Mouse (Mus musculus) stomach, embryonic 16.5 days (tissue): ENCODE data around the gene C1rl. TPM values are rescaled to one million over a fixed set of nuclear protein-coding genes. Genes with fewer than 3 reads are reported as not detected.
"Not testable (repeated sequence)": the region's sequence is repeated elsewhere in the genome, so short reads cannot be mapped to it uniquely, and the experiment has no call there.

ENCODE experiments used
- ATAC-seq: fragments of 200-750 bp; cut with Nextera tagmentation; 2 replicates; pipeline ENCODE4 v1.8.0; 2017; ENCODE audit warnings: moderate number of reproducible peaks, moderate TSS enrichment; ENCODE audit not compliant: insufficient read depth, low FRiP score
- H3K27ac ChIP-seq: fragments of 300-500 bp; sonication (generic); 2 replicates; pipeline ENCODE4 v1.5.1; 2014; ENCODE audit warnings: low read length
- H3K27me3 ChIP-seq: fragments of 300-500 bp; sonication (generic); 2 replicates; pipeline ENCODE4 v1.6.1; 2014; ENCODE audit warnings: low read length, control low read depth, mixed read lengths; ENCODE audit not compliant: control insufficient read depth, insufficient read depth
- H3K36me3 ChIP-seq: fragments of 300-500 bp; sonication (generic); 2 replicates; pipeline ENCODE4 v1.6.1; 2014; ENCODE audit warnings: low read length; ENCODE audit not compliant: control insufficient read depth, insufficient read depth
- H3K4me1 ChIP-seq: fragments of 300-500 bp; sonication (generic); 2 replicates; pipeline ENCODE4 v1.6.1; 2014; ENCODE audit warnings: low read length, control low read depth, mixed read lengths; ENCODE audit not compliant: control insufficient read depth, insufficient read depth
- H3K4me2 ChIP-seq: fragments of 300-500 bp; sonication (generic); 2 replicates; pipeline ENCODE4 v1.6.1; 2014; ENCODE audit warnings: low read depth, low read length, mixed read lengths
- H3K4me3 ChIP-seq: fragments of 300-500 bp; sonication (generic); replicated peaks from 2 replicates; pipeline ENCODE4 v1.5.1; 2014; ENCODE audit warnings: mild to moderate bottlenecking, low read length
- H3K9ac ChIP-seq: fragments of 300-500 bp; sonication (generic); 2 replicates; pipeline ENCODE4 v1.6.1; 2014; ENCODE audit warnings: low read length
- H3K9me3 ChIP-seq: fragments of 300-500 bp; sonication (generic); replicated peaks from 2 replicates; pipeline ENCODE4 v1.6.1; 2016; ENCODE audit warnings: low read length, control low read depth; ENCODE audit not compliant: control insufficient read depth
- WGBS: fragments of 180-500 bp; shearing (Covaris S2); extraction: QIAGEN DNeasy Blood & Tissue Kit; methylation state at CpG from one replicate; pipeline ENCODE4 v1.1.7; 2014; 5-methylcytosine and 5-hydroxymethylcytosine counted together
- polyA plus RNA-seq: library from polyadenylated mRNA; unstranded; fragments of >200 nt; fragmentation: Nextera tagmentation; extraction: Ambion mirVana; gene quantifications from 2 replicates; pipeline ENCODE4 v1.2.1, GENCODE M21; 2015

C1rl gene
- polyA plus RNA-seq, 1 experiment from 2014 or later = 1.7 TPM

DNA sequence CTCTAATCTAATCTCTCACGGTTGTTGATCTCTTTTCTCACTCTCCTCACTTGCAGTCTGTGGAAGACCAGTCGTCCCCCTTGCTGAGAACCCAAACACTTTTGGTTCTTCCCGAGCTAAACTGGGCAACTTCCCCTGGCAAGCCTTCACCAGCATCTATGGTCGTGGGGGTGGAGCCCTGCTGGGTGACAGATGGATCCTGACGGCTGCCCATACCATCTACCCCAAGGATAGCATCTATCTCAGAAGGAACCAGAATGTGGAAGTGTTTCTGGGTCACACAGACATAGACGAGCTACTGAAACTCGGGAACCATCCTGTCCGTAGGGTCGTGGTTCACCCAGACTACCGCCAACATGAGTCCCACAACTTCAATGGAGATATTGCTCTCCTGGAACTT lies 15.4 kb downstream of the C1rl start:
- H3K27ac ChIP-seq = no peak overlapping the region
- no peak overlapping the region for H3K9ac ChIP-seq
- H3K9me3 ChIP-seq = no peaks in the 10 kb centered on the region
- H3K4me1 ChIP-seq = no peaks in the 10 kb centered on the region
- no peak overlapping the region for H3K4me3 ChIP-seq
- WGBS = 79% methylated on average over 10 of the region's 10 CpGs
- no peaks in the 10 kb centered on the region for H3K36me3 ChIP-seq
- H3K4me2 ChIP-seq = no peak overlapping the region
- no peaks in the 10 kb centered on the region for H3K27me3 ChIP-seq
- no peak for ATAC-seq

DNA sequence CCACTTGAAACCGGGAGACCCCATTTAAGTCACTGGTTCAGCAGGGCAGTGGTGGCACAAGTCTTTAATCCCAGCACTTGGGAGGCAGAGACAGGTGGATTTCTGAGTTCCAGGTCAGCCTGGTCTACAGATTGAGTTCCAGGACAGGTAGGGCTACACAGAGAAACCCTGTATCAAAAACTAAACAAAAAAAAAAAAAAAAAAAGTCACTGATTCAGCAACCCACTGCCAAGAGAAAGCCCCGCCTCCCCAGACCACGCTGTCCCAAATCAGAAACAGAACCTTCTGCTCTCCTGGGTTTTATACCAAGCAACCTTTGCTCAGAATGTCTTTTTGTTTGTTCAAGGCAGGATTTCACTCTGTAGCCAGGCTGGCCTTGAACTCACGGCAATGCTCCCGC lies 16.3 kb downstream of the C1rl start:
- ATAC-seq, H3K36me3 ChIP-seq, H3K9me3 ChIP-seq, H3K27ac ChIP-seq, H3K4me2 ChIP-seq, H3K9ac ChIP-seq, H3K4me1 ChIP-seq, H3K27me3 ChIP-seq, H3K4me3 ChIP-seq: not testable (repeated sequence)
- WGBS = 85% methylated on average over 5 of the region's 5 CpGs

DNA sequence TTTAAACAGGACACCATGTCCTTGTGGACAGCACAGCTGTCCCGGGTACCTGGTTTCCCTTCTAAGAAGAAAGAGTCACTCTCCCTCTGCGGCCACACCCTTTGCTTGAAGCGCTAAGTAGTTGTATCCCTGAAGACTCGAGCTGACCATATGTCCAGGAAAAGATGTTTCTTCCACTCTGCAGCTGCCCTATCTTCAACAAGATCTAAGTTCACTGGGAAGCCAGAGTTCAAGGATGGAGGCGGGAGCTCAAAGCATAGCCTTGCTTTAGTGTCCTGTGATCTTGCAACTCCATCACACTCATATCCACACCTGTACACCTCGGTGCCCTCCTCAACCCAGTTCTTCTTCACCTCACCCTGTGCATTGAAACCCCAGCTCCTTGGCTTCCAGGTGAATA lies 19.0 kb downstream of the C1rl start:
- Histone ChIP-seq H3K4me1 (no peaks in the 10 kb centered on the region), H3K4me3 (no peak overlapping the region), H3K27ac (no peak overlapping the region), H3K9ac (no peak overlapping the region), H3K4me2 (no peak overlapping the region), H3K9me3 (no peaks in the 10 kb centered on the region), H3K27me3 (no peaks in the 10 kb centered on the region), H3K36me3 (no peaks in the 10 kb centered on the region)
- no peak for ATAC-seq
- WGBS = 59% methylated on average over 6 of the region's 6 CpGs

DNA sequence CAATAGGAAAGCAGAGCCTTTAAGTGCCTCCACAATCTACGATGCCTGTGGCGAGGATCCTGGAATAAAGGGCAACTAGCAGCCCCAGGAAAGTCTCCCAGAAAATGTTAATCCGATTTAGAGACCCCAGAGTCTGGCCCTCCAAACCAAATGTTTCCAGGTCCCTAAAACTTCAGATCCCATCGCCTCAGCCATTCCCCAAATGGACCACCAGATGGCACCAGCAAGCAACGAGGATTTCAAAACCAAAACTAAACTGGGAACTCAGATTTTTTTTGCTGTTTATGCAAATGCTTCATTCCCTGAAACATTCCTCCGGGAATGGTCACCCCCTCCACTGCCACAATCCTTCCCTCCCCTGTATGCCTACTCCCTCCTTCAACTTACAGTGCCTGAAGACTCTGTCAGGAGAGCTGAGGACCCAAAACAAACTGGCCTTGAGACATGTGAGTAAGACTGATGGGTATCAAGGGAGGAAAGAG lies 19.5 kb downstream of the C1rl start, which contains the start of gene C1ra:
C1ra (plus strand) TSS at position 51 of the 482 bp plus-strand sequence.
- no peak for ATAC-seq

DNA sequence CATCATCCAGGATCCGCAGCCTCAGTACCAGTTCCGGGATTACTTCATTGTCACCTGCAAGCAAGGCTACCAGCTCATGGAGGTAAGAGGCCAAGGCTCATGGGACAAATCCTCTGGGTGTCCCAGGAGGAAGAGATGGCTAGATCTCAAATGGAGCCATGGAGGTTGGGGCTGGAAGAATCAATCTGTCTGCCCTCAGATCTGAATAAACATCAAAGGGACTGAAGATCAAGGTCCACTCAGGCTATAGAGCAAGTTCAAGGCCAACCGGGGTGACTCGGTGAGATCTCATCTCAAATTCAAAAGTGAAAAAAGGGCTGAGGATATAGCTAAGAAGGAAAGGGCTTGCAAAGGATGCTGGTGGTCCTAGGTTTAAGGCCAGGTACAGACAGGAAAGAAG lies 24.8 kb downstream of the C1rl start:
- ATAC-seq, H3K27me3 ChIP-seq, H3K4me3 ChIP-seq, H3K4me2 ChIP-seq, H3K36me3 ChIP-seq, H3K9me3 ChIP-seq, H3K4me1 ChIP-seq, H3K9ac ChIP-seq, H3K27ac ChIP-seq: not testable (repeated sequence)
- WGBS = 95% methylated on average over 4 of the region's 4 CpGs

More for the DNA sequence above, 19.5 kb downstream of the C1rl start, which contains the start of gene C1ra:
- Histone ChIP-seq H3K4me2 (peak within 1 kb of the TSS; percentile 62), H3K9ac (peak within 1 kb of the TSS; percentile 66), H3K9me3 (no peaks in the 10 kb centered on the region), H3K4me1 (no peaks in the 10 kb centered on the region), H3K27ac (no peak within 1 kb of the TSS), H3K27me3 (no peaks in the 10 kb centered on the region), H3K4me3 (peak within 1 kb of the TSS; percentile 38), H3K36me3 (no peaks in the 10 kb centered on the region)
- WGBS = 6% methylated on average over 6 of the region's 6 CpGs

DNA sequence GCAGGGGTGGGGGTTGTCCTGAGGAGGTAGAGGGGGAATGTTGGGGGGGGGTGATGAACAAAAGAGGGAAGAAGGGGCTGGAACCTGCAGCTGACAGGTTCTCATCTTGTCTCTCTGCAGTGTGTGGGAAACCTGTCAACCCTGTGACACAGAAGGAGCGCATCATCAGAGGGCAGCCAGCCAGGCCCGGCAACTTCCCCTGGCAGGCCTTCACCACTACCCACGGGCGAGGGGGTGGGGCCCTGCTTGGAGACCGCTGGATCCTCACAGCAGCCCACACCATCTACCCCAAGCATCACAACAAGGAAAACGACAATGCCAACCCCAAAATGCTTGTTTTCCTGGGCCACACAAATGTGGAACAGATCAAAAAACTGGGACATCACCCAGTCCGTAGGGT lies 29.2 kb downstream of the C1rl start:
- not testable (repeated sequence) for H3K4me1 ChIP-seq, H3K4me2 ChIP-seq, H3K9me3 ChIP-seq, H3K36me3 ChIP-seq, H3K9ac ChIP-seq, ATAC-seq, H3K27ac ChIP-seq, H3K27me3 ChIP-seq, H3K4me3 ChIP-seq
- WGBS = 77% methylated on average over 7 of the region's 7 CpGs

DNA sequence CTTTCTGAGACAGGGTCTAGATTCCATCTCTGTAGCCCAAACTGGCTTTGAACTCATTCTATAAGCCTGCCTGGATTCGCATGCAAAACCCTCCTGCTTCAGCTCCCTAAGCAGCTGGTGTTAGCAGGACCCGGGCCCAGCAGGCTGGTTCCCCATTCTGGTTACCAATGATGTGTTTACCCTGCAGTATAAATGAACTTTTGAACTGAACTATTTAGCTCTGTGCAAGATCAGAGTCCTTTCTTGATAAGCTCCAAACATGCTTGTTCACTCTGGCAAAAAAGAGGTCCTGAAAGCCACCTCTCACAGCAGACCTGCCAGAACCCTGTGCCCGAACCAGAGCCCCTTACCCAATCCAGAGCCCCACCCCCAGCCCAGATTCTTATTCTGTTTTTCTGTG lies 35.0 kb downstream of the C1rl start:
- H3K9ac ChIP-seq = no peak overlapping the region
- no peak overlapping the region for H3K27ac ChIP-seq
- no peaks in the 10 kb centered on the region for H3K36me3 ChIP-seq
- H3K4me1 ChIP-seq = no peaks in the 10 kb centered on the region
- no peak overlapping the region for H3K4me3 ChIP-seq
- no peak for ATAC-seq
- 51% methylated on average over 3 of the region's 3 CpGs for WGBS
- H3K27me3 ChIP-seq = no peaks in the 10 kb centered on the region
- no peaks in the 10 kb centered on the region for H3K9me3 ChIP-seq
- H3K4me2 ChIP-seq = no peak overlapping the region

DNA sequence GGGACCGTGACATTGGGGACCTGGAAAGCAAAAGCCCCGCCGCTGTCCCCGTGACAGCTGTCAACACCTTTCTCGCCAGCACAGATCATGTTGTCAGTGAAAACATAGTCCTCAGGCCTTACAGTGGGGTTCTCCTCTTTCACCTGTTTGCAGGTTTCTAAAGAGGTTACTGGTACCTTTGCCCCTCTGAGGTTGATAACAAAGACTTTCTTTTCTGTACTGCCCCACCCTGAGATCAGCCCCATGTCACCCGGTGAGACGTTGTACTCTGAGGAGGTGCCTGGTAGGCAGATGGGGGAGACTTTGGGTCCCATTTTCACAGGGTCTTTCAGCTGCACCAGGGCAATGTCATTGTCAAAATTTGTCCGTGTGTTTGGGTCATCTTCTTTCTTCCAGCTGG lies 38.2 kb downstream of the C1rl start:
- no peaks in the 10 kb centered on the region for H3K36me3 ChIP-seq
- H3K4me1 ChIP-seq = no peaks in the 10 kb centered on the region
- H3K4me2 ChIP-seq = no peak overlapping the region
- no peak for ATAC-seq
- no peak overlapping the region for H3K27ac ChIP-seq
- no peak overlapping the region for H3K4me3 ChIP-seq
- H3K27me3 ChIP-seq = no peaks in the 10 kb centered on the region
- WGBS = 74% methylated on average over 8 of the region's 8 CpGs
- H3K9ac ChIP-seq = no peak overlapping the region
- no peaks in the 10 kb centered on the region for H3K9me3 ChIP-seq

DNA sequence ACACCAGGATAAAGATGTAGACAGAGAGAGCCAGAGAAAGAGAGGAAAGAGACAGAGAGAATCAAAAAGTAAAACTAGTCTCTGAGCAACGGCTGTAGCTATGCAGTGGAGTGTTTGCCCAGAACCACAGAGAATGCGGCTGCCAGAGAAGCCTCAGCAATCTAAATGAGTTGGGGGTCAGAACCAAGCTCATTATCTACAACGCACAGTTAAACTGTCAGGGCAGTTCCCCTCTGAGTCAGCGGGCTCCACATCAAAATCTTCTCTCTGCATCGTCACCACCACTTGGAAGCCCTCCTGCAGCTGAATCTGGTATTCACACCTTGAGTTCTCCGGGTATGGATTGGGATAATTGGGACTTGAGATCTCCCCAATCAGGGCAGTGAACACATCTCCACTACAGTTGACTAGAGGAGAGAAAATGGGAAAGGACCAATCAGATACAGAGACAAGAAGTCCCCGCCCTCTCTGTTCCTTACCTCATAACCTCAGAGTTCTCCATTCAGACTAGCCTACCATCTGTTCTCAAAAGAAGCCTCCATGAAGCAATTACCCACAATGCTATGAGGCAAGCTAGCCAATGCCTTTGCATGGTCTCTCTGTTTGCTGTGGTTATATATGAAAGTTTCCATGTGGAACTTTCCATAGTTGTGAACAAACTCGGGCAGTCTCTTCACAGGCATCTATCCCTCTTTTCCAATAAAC lies 43.4 kb downstream of the C1rl start:
- not testable (repeated sequence) for ATAC-seq, H3K27me3 ChIP-seq, H3K9ac ChIP-seq, H3K4me3 ChIP-seq, H3K27ac ChIP-seq, H3K36me3 ChIP-seq, H3K4me1 ChIP-seq, H3K9me3 ChIP-seq, H3K4me2 ChIP-seq
- WGBS = 72% methylated on average over 8 of the region's 8 CpGs
